Comparison of ENCODE assay signal across 8 mouse cellular contexts in genomic region chr1:71556688-71557612, GRCm38 (mm10). TPM values are rescaled to one million over a fixed set of nuclear protein-coding genes. Genes with fewer than 3 reads are reported as not detected.
A peak's percentile ranks its signal among the peaks of the same experiment; 100 is the strongest.
DNase-seq lines count a peak whose midpoint lies in the region; ATAC-seq and TF ChIP-seq lines count a peak whose summit lies in the region.

Gene Atic (plus strand): TSS chr1:71557150.

- peaks cover 10% of the 10 kb centered on the region for H3K27me3 ChIP-seq in Patski
- H3K27me3 ChIP-seq in hindbrain, embryonic 13.5 days: no peaks in the 10 kb centered on the region

- under 1% methylated on average over 54 of the region's 55 CpGs for WGBS in hindbrain, embryonic 13.5 days

- H3K4me1 ChIP-seq in hindbrain, embryonic 13.5 days (replicated peaks): peaks cover 15% of the 10 kb centered on the region

- H3K36me3 ChIP-seq in hindbrain, embryonic 13.5 days: peaks cover 25% of the 10 kb centered on the region

- H3K4me2 ChIP-seq in hindbrain, embryonic 13.5 days: peak within 1 kb of the TSS; percentile 89

- DNase-seq in Patski (ENCODE audit: low read depth, low spot score): peak; percentile 65
- DNase-seq in cerebellum, postnatal 14 days: peak; percentile 87
- peak; percentile 66 to 73 for DNase-seq in frontal cortex, postnatal 14 days (ENCODE audit: low spot score in 2 of 2)
- peak; percentile 65 to 69 for DNase-seq in layer of hippocampus, postnatal 25 days (ENCODE audit: extremely low spot score in 1 of 2, low spot score in 1 of 2)
- peak; percentile 92 for DNase-seq in lung, postnatal 25 days (ENCODE audit: low spot score)
- DNase-seq in retina, embryonic 14.5 days (ENCODE audit: low spot score): peak; percentile 95
- peak; percentile 92 for DNase-seq in thymus, postnatal 4 days

- CTCF ChIA-PET in Patski (lab: Charles Lee): no interaction called here

- peak within 1 kb of the TSS; percentile 64 for H3K4me3 ChIP-seq in hindbrain, embryonic 13.5 days

- peak within 1 kb of the TSS; percentile 85 for H3K9ac ChIP-seq in hindbrain, embryonic 13.5 days

- TF ChIP-seq CTCF in Patski (IDR thresholded peaks at IDR 0.05): no peak

- POLR2A ChIA-PET in Patski (lab: Charles Lee): no interaction called here

- H3K27ac ChIP-seq in hindbrain, embryonic 13.5 days: peak within 1 kb of the TSS; percentile 75

- H3K9me3 ChIP-seq in hindbrain, embryonic 13.5 days: no peaks in the 10 kb centered on the region

- in situ Hi-C loops in Patski (cut with MboI; ENCODE audit: low pct_unique_long_range_greater_than_20kb): no loop called here

- peak; percentile 99 for ATAC-seq in Patski
- ATAC-seq in hindbrain, embryonic 13.5 days (ENCODE audit: low FRiP score): peak; percentile 99

RNA-seq across cellular contexts. Expression of gene Atic, which starts in this region (rescaled TPM):
- polyA plus RNA-seq in Patski (2021): 98.1 TPM
- 31.6 and 34.2 TPM in 2 replicates for polyA plus RNA-seq in hindbrain, embryonic 13.5 days (2015; fragmentation: Nextera tagmentation; extraction: Ambion mirVana)
- total RNA-seq in layer of hippocampus, postnatal 25 days (2021): 10 to 100 TPM; 31.6 to 33.6 TPM

Comparison
In these comparisons a context has a peak if more than half of its experiments do, and no peak if none do; other contexts are left out.
1. Peak in every context shown above with its lines: DNase-seq, ATAC-seq, H3K4me3 ChIP-seq and H3K27ac ChIP-seq.